Mouse (Mus musculus): ENCODE measurements around the gene Chmp1a. TPM values are rescaled to one million over a fixed set of nuclear protein-coding genes. Genes with fewer than 3 reads are reported as not detected.

Gene Chmp1a
- polyA plus RNA-seq, 1 experiment from 2014 or later: 138 TPM

Other genes with a start within 250 kb of the Chmp1a start
- 23.9 and 25.8 TPM in 2 replicates for gene Ankrd11, start 170.5 kb downstream of the Chmp1a start, polyA plus RNA-seq (2015; fragmentation: Nextera tagmentation; extraction: Ambion mirVana)
- gene Spg7, start 149.8 kb downstream of the Chmp1a start, polyA plus RNA-seq (2015; fragmentation: Nextera tagmentation; extraction: Ambion mirVana): 43.7 and 46.4 TPM in 2 replicates
- 1,316 and 1,484 TPM in 2 replicates for gene Rpl13, start 110.4 kb downstream of the Chmp1a start, polyA plus RNA-seq (2015; fragmentation: Nextera tagmentation; extraction: Ambion mirVana)
- gene Cpne7, start 95.4 kb downstream of the Chmp1a start, polyA plus RNA-seq (2015; fragmentation: Nextera tagmentation; extraction: Ambion mirVana): 0.73 and 0.83 TPM in 2 replicates
- gene Sult5a1, start 54.4 kb downstream of the Chmp1a start, polyA plus RNA-seq (2015; fragmentation: Nextera tagmentation; extraction: Ambion mirVana): 21.2 and 24.7 TPM in 2 replicates
- 15.4 and 20.9 TPM in 2 replicates for gene Dpep1, start 26.5 kb downstream of the Chmp1a start, polyA plus RNA-seq (2015; fragmentation: Nextera tagmentation; extraction: Ambion mirVana)
- gene Spata33, start 69 bp upstream of the Chmp1a start, polyA plus RNA-seq (2015; fragmentation: Nextera tagmentation; extraction: Ambion mirVana): 6.7 and 7.1 TPM in 2 replicates
- gene Cdk10, start 12.1 kb upstream of the Chmp1a start, polyA plus RNA-seq (2015; fragmentation: Nextera tagmentation; extraction: Ambion mirVana): 30.0 and 30.1 TPM in 2 replicates
- 5.7 and 5.8 TPM in 2 replicates for gene Spata2l, start 23.5 kb upstream of the Chmp1a start, polyA plus RNA-seq (2015; fragmentation: Nextera tagmentation; extraction: Ambion mirVana)
- 22.0 and 23.1 TPM in 2 replicates for gene Zfp276, start 41.4 kb upstream of the Chmp1a start, polyA plus RNA-seq (2015; fragmentation: Nextera tagmentation; extraction: Ambion mirVana)
- 23.2 and 23.5 TPM in 2 replicates for gene Vps9d1, start 41.6 kb upstream of the Chmp1a start, polyA plus RNA-seq (2015; fragmentation: Nextera tagmentation; extraction: Ambion mirVana)
- 23.4 and 29.4 TPM in 2 replicates for gene Fanca, start 105.8 kb upstream of the Chmp1a start, polyA plus RNA-seq (2015; fragmentation: Nextera tagmentation; extraction: Ambion mirVana)
- 0.96 and 1.2 TPM in 2 replicates for gene Spire2, start 120.0 kb upstream of the Chmp1a start, polyA plus RNA-seq (2015; fragmentation: Nextera tagmentation; extraction: Ambion mirVana)
- 149 TPM in 2 replicates for gene Tcf25, start 161.0 kb upstream of the Chmp1a start, polyA plus RNA-seq (2015; fragmentation: Nextera tagmentation; extraction: Ambion mirVana)
- gene Mc1r, start 194.3 kb upstream of the Chmp1a start, polyA plus RNA-seq (2015; fragmentation: Nextera tagmentation; extraction: Ambion mirVana): not detected in 2 replicates
- 5.8 and 11.0 TPM in 2 replicates for gene Tubb3, start 198.7 kb upstream of the Chmp1a start, polyA plus RNA-seq (2015; fragmentation: Nextera tagmentation; extraction: Ambion mirVana)
- gene Def8, start 210.8 kb upstream of the Chmp1a start, polyA plus RNA-seq (2015; fragmentation: Nextera tagmentation; extraction: Ambion mirVana): 26.3 and 28.0 TPM in 2 replicates

Data from lung, embryonic 16.5 days (tissue).